Comparison of ENCODE assay signal across 22 mouse cellular contexts in genomic region chr5:127708143-127708542, GRCm38 (mm10).
DNase-seq lines count a peak whose midpoint lies in the region; ATAC-seq and TF ChIP-seq lines count a peak whose summit lies in the region.
"Had no signal": no experiment of that assay in that cellular context is flagged by ENCODE, and none has a peak within 500 bp of the region (broad histone marks: within the 10 kb centered on the region; RNA-seq: fewer than 3 reads in every experiment).

No protein-coding gene starts in this region.

- no peak overlapping the region for H3K27ac ChIP-seq in midbrain, postnatal 0 days (ENCODE audit: low read depth, low read length)
- no peak overlapping the region for H3K27ac ChIP-seq in midbrain, embryonic 11.5 days (ENCODE audit: low read depth, low read length)
- no peak overlapping the region for H3K27ac ChIP-seq in heart, embryonic 12.5 days (ENCODE audit: poor library complexity, severe bottlenecking)
- H3K27ac ChIP-seq: gastrocnemius, adult 2 months; heart, embryonic 13.5 days; hindbrain, embryonic 14.5 days; limb, embryonic 12.5 days; liver, embryonic 14.5 days; lung, embryonic 15.5 days; macrophage; midbrain, embryonic 10.5 days had no signal

- no peaks in the 10 kb centered on the region for H3K36me3 ChIP-seq in midbrain, postnatal 0 days (ENCODE audit: insufficient read depth, low read length)
- no peaks in the 10 kb centered on the region for H3K36me3 ChIP-seq in midbrain, embryonic 11.5 days (ENCODE audit: control insufficient read depth, insufficient read depth, low read length)
- H3K36me3 ChIP-seq in heart, embryonic 12.5 days: no peaks in the 10 kb centered on the region
- H3K36me3 ChIP-seq: heart, embryonic 13.5 days; limb, embryonic 12.5 days; lung, embryonic 15.5 days; midbrain, embryonic 10.5 days had no signal

- H3K4me1 ChIP-seq in midbrain, postnatal 0 days (ENCODE audit: insufficient read depth, low read length): no peaks in the 10 kb centered on the region
- no peaks in the 10 kb centered on the region for H3K4me1 ChIP-seq in midbrain, embryonic 11.5 days (ENCODE audit: control insufficient read depth, insufficient read depth, low read length)
- H3K4me1 ChIP-seq in heart, embryonic 12.5 days (replicated peaks): no peaks in the 10 kb centered on the region
- H3K4me1 ChIP-seq: heart, embryonic 13.5 days; limb, embryonic 12.5 days; lung, embryonic 15.5 days had no signal

- DNase-seq in frontal cortex, postnatal 25 days (ENCODE audit: low spot score in 2 of 2): no peak
- DNase-seq in midbrain, postnatal 0 days (ENCODE audit: low spot score): no peak
- no peak for DNase-seq in midbrain, embryonic 11.5 days (ENCODE audit: low spot score, missing footprints)
- peak; percentile 65 for DNase-seq in ES-CJ7 (ENCODE audit: low read depth, low spot score)
- DNase-seq in layer of hippocampus, postnatal 10 days (ENCODE audit: low spot score in 2 of 2): peak; percentile 12 to 16
- DNase-seq: adrenal gland, adult 2 months; cerebellum, adult 9-10 months; embryo, embryonic 11 days; gastrocnemius, adult 2 months; kidney, postnatal 36 days; thymus, postnatal 25 days had no signal

- 76% methylated on average over 9 of the region's 9 CpGs for WGBS in midbrain, postnatal 0 days
- WGBS in midbrain, embryonic 11.5 days: 76% methylated on average over 9 of the region's 9 CpGs
- WGBS in heart, embryonic 12.5 days: 63% methylated on average over 9 of the region's 9 CpGs

- peak; percentile 64 for TF ChIP-seq CTCF in midbrain, postnatal 0 days (IDR thresholded peaks at IDR 0.05)

- no peak overlapping the region for H3K4me2 ChIP-seq in midbrain, postnatal 0 days (ENCODE audit: low read depth, low read length, poor library complexity, severe bottlenecking)
- H3K4me2 ChIP-seq in midbrain, embryonic 11.5 days: no peak overlapping the region
- H3K4me2 ChIP-seq in heart, embryonic 12.5 days: no peak overlapping the region
- H3K4me2 ChIP-seq: heart, embryonic 13.5 days; hindbrain, embryonic 14.5 days; limb, embryonic 12.5 days; lung, embryonic 15.5 days had no signal

- H3K9ac ChIP-seq in midbrain, postnatal 0 days (replicated peaks; ENCODE audit: low read length, poor library complexity, severe bottlenecking): no peak overlapping the region
- H3K9ac ChIP-seq in midbrain, embryonic 11.5 days (ENCODE audit: low read length): no peak overlapping the region
- no peak overlapping the region for H3K9ac ChIP-seq in heart, embryonic 12.5 days
- H3K9ac ChIP-seq: heart, embryonic 13.5 days; hindbrain, embryonic 14.5 days; limb, embryonic 12.5 days; liver, embryonic 14.5 days; lung, embryonic 15.5 days had no signal

- ATAC-seq in frontal cortex, adult (ENCODE audit: low TSS enrichment): peak; percentile 60
- no peak for ATAC-seq in midbrain, postnatal 0 days (ENCODE audit: low FRiP score)
- no peak for ATAC-seq in midbrain, embryonic 11.5 days (ENCODE audit: low FRiP score)
- ATAC-seq in heart, embryonic 12.5 days (ENCODE audit: insufficient number of reproducible peaks, low FRiP score): no peak
- ATAC-seq: forebrain, embryonic 16.5 days; intestine, embryonic 16.5 days had no signal

- no peak overlapping the region for H3K4me3 ChIP-seq in midbrain, postnatal 0 days (ENCODE audit: low read depth, low read length)
- H3K4me3 ChIP-seq in midbrain, embryonic 11.5 days (ENCODE audit: low read depth, low read length): no peak overlapping the region
- no peak overlapping the region for H3K4me3 ChIP-seq in heart, embryonic 12.5 days
- H3K4me3 ChIP-seq: gastrocnemius, adult 2 months; heart, embryonic 13.5 days; limb, embryonic 12.5 days; lung, embryonic 15.5 days; midbrain, embryonic 10.5 days had no signal

- H3K27me3 ChIP-seq in midbrain, postnatal 0 days (ENCODE audit: insufficient read depth, low read length): no peaks in the 10 kb centered on the region
- no peaks in the 10 kb centered on the region for H3K27me3 ChIP-seq in midbrain, embryonic 11.5 days (ENCODE audit: control insufficient read depth, insufficient read depth, low read length)
- no peaks in the 10 kb centered on the region for H3K27me3 ChIP-seq in heart, embryonic 12.5 days (replicated peaks)
- H3K27me3 ChIP-seq: heart, embryonic 13.5 days; limb, embryonic 12.5 days; lung, embryonic 15.5 days had no signal

- H3K9me3 ChIP-seq in midbrain, postnatal 0 days (ENCODE audit: low read length): no peaks in the 10 kb centered on the region
- H3K9me3 ChIP-seq in midbrain, embryonic 11.5 days (ENCODE audit: control insufficient read depth, low read length): no peaks in the 10 kb centered on the region
- peaks cover 6% of the 10 kb centered on the region; the same call in 1 of the 2 replicates for H3K9me3 ChIP-seq in heart, embryonic 12.5 days (replicated peaks)
- H3K9me3 ChIP-seq: lung, embryonic 15.5 days had no signal

Comparison
In these comparisons a context has a peak if more than half of its experiments do, and no peak if none do; other contexts are left out.
1. DNase-seq: peak in ES-CJ7 (single experiment) and layer of hippocampus, postnatal 10 days (2 of 2); none in frontal cortex, postnatal 25 days (0 of 2), midbrain, postnatal 0 days (single experiment) and midbrain, embryonic 11.5 days (single experiment).